Mouse (Mus musculus) myocyte (in vitro differentiated cells): ENCODE measurements around the gene Rftn1. TPM values are rescaled to one million over a fixed set of nuclear protein-coding genes. Genes with fewer than 3 reads are reported as not detected.

Experiments used
- H3K27me3 ChIP-seq: one replicate; pipeline ENCODE4 v1.6.1; 2011; ENCODE audit not compliant: control insufficient read depth, insufficient read depth, insufficient read length
- H3K36me3 ChIP-seq: one replicate; pipeline ENCODE4 v1.6.1; 2011; ENCODE audit not compliant: control insufficient read depth, insufficient read depth
- H3K4me2 ChIP-seq: one replicate; pipeline ENCODE4 v1.6.1; 2011; ENCODE audit warnings: low read depth, control low read depth
- H3K4me3 ChIP-seq: one replicate; pipeline ENCODE4 v1.5.1; 2011; ENCODE audit warnings: mild to moderate bottlenecking, control low read depth, moderate library complexity
- H3K79me2 ChIP-seq: one replicate; pipeline ENCODE4 v1.6.1; 2011; ENCODE audit not compliant: control insufficient read depth, insufficient read depth
- H3ac ChIP-seq: one replicate; pipeline ENCODE4 v1.6.1; 2011; ENCODE audit not compliant: control insufficient read depth, insufficient read length
- CEBPB ChIP-seq: IDR thresholded peaks from 2 replicates; pipeline ENCODE4 v1.6.1; 2011; ENCODE audit warnings: mild to moderate bottlenecking, moderate library complexity; ENCODE audit not compliant: poor library complexity, insufficient read depth, severe bottlenecking
- E2F4 ChIP-seq: IDR thresholded peaks from one replicate; pipeline ENCODE4 v1.6.1; 2011; ENCODE audit warnings: mild to moderate bottlenecking, control low read depth, moderate library complexity; ENCODE audit not compliant: insufficient read depth
- MAX ChIP-seq: IDR thresholded peaks from one replicate; pipeline ENCODE4 v1.6.1; 2011; ENCODE audit warnings: low read depth, mild to moderate bottlenecking, control low read depth
- MYOD1 ChIP-seq, 3 experiments: IDR thresholded peaks; one replicate each; pipeline ENCODE4 v1.6.1; 2011; ENCODE audit warnings: control low read depth in 2 of 3, low read depth in 2 of 3, mild to moderate bottlenecking in 2 of 3, moderate library complexity in 1 of 3; ENCODE audit not compliant: insufficient read length in 2 of 3, control insufficient read depth in 1 of 3
- MYOG ChIP-seq, 3 experiments: IDR thresholded peaks; one replicate each; pipeline ENCODE4 v1.6.1; 2011; ENCODE audit warnings: control low read depth in 2 of 3, low read depth in 2 of 3, mild to moderate bottlenecking in 2 of 3; ENCODE audit not compliant: insufficient read length in 2 of 3, control insufficient read depth in 1 of 3, insufficient read depth in 1 of 3
- POLR2A ChIP-seq: IDR thresholded peaks from one replicate; pipeline ENCODE4 v1.6.1; 2011; ENCODE audit warnings: low read depth, mild to moderate bottlenecking, control low read depth, moderate library complexity; ENCODE audit not compliant: insufficient read length
- POLR2AphosphoS2 ChIP-seq: IDR thresholded peaks from one replicate; pipeline ENCODE4 v1.6.1; 2011; ENCODE audit warnings: low read depth, control low read depth; ENCODE audit not compliant: insufficient read length
- REST ChIP-seq: IDR thresholded peaks from one replicate; pipeline ENCODE4 v1.6.1; 2011; ENCODE audit warnings: mild to moderate bottlenecking, control low read depth, moderate library complexity; ENCODE audit not compliant: insufficient read depth, insufficient read length
- SRF ChIP-seq: IDR thresholded peaks from one replicate; pipeline ENCODE4 v1.6.1; 2011; ENCODE audit warnings: low read depth; ENCODE audit not compliant: control insufficient read depth, insufficient read length
- TCF12 ChIP-seq: IDR thresholded peaks from one replicate; pipeline ENCODE4 v1.6.1; 2011; ENCODE audit warnings: mild to moderate bottlenecking, control low read depth; ENCODE audit not compliant: poor library complexity, insufficient read depth, severe bottlenecking
- TCF3 ChIP-seq: IDR thresholded peaks from one replicate; pipeline ENCODE4 v1.6.1; 2011; ENCODE audit warnings: low read depth, control low read depth; ENCODE audit not compliant: insufficient read length
- USF1 ChIP-seq: IDR thresholded peaks from one replicate; pipeline ENCODE4 v1.6.1; 2011; ENCODE audit warnings: low read depth, mild to moderate bottlenecking, control low read depth, moderate library complexity
- polyA plus RNA-seq: library from polyadenylated mRNA; unstranded; fragments of >200 nt; fragmentation: generic; extraction: Trizol; gene quantifications from one replicate; pipeline ENCODE4 v1.2.1, GENCODE M21; 2012; ENCODE audit warnings: missing spikeins

Rftn1 gene
- polyA plus RNA-seq, 1 experiment: 0.40 TPM

GRCm38 (mm10) chr17:50052741-50053468 lies 137.6 kb downstream of the Rftn1 start:
- no peak overlapping the region for H3ac ChIP-seq
- H3K27me3 ChIP-seq: no peaks in the 10 kb centered on the region
- H3K4me2 ChIP-seq: no peak overlapping the region
- no peaks in the 10 kb centered on the region for H3K36me3 ChIP-seq
- no peaks in the 10 kb centered on the region for H3K79me2 ChIP-seq
- H3K4me3 ChIP-seq: no peak overlapping the region
- no peak for TF ChIP-seq SRF

- Histone ChIP-seq H3K27me3 (no peaks in the 10 kb centered on the region), H3K79me2 (no peaks in the 10 kb centered on the region), H3K36me3 (no peaks in the 10 kb centered on the region), H3K4me3 (no peak overlapping the region), H3K4me2 (no peak overlapping the region), H3ac (no peak overlapping the region)
- TF ChIP-seq USF1 (no peak), TCF3 (no peak), MYOG (IDR thresholded peaks at IDR 0.05; ENCODE audit: control insufficient read depth in 1 of 3, insufficient read depth in 1 of 3, insufficient read length in 2 of 3, low read depth in 2 of 3) (no peak)
Measured at GRCm38 (mm10) chr17:50050456-50050855, 140.0 kb downstream of the Rftn1 start.

- Histone ChIP-seq H3ac (no peak overlapping the region), H3K79me2 (no peaks in the 10 kb centered on the region), H3K4me2 (no peak overlapping the region), H3K4me3 (no peak overlapping the region), H3K36me3 (no peaks in the 10 kb centered on the region), H3K27me3 (no peaks in the 10 kb centered on the region)
- TF ChIP-seq POLR2AphosphoS2 (no peak), TCF3 (no peak)
Measured at GRCm38 (mm10) chr17:50048209-50048608, 142.3 kb downstream of the Rftn1 start.

GRCm38 (mm10) chr17:50047182-50047581 lies 143.3 kb downstream of the Rftn1 start:
- Histone ChIP-seq H3K79me2 (no peaks in the 10 kb centered on the region), H3K36me3 (no peaks in the 10 kb centered on the region), H3K4me2 (no peak overlapping the region), H3K4me3 (no peak overlapping the region), H3K27me3 (no peaks in the 10 kb centered on the region), H3ac (no peak overlapping the region)
- TF ChIP-seq USF1 (no peak), CEBPB (no peak), POLR2A (no peak), TCF12 (no peak), SRF (no peak), E2F4 (no peak), POLR2AphosphoS2 (no peak), REST (no peak)

GRCm38 (mm10) chr17:50040727-50041410 lies 149.6 kb downstream of the Rftn1 start:
- no peak overlapping the region for H3K4me3 ChIP-seq
- no peaks in the 10 kb centered on the region for H3K27me3 ChIP-seq
- no peaks in the 10 kb centered on the region for H3K36me3 ChIP-seq
- no peak for TF ChIP-seq MYOG (IDR thresholded peaks at IDR 0.05; ENCODE audit: control insufficient read depth in 1 of 3, insufficient read depth in 1 of 3, insufficient read length in 2 of 3, low read depth in 2 of 3)
- no peak for TF ChIP-seq REST
- TF ChIP-seq POLR2AphosphoS2: no peak
- no peak for TF ChIP-seq E2F4
- no peak for TF ChIP-seq SRF
- no peak for TF ChIP-seq MAX
- no peak overlapping the region for H3ac ChIP-seq
- no peak overlapping the region for H3K4me2 ChIP-seq
- no peaks in the 10 kb centered on the region for H3K79me2 ChIP-seq

GRCm38 (mm10) chr17:50037882-50038665 lies 152.4 kb downstream of the Rftn1 start:
- Histone ChIP-seq H3K4me2 (no peak overlapping the region), H3K27me3 (no peaks in the 10 kb centered on the region)
- TF ChIP-seq REST (no peak), E2F4 (no peak), POLR2A (no peak), POLR2AphosphoS2 (no peak), USF1 (no peak), SRF (no peak), TCF12 (no peak), MYOD1 (IDR thresholded peaks at IDR 0.05; ENCODE audit: control insufficient read depth in 1 of 3, insufficient read length in 2 of 3, low read depth in 2 of 3) (no peak), TCF3 (no peak), CEBPB (no peak)

More at GRCm38 (mm10) chr17:50037882-50038665, 152.4 kb downstream of the Rftn1 start:
- Histone ChIP-seq H3K4me3 (no peak overlapping the region), H3ac (no peak overlapping the region), H3K36me3 (no peaks in the 10 kb centered on the region), H3K79me2 (no peaks in the 10 kb centered on the region)
